Comparison of ENCODE assay signal across 10 mouse cellular contexts in the genomic region with DNA sequence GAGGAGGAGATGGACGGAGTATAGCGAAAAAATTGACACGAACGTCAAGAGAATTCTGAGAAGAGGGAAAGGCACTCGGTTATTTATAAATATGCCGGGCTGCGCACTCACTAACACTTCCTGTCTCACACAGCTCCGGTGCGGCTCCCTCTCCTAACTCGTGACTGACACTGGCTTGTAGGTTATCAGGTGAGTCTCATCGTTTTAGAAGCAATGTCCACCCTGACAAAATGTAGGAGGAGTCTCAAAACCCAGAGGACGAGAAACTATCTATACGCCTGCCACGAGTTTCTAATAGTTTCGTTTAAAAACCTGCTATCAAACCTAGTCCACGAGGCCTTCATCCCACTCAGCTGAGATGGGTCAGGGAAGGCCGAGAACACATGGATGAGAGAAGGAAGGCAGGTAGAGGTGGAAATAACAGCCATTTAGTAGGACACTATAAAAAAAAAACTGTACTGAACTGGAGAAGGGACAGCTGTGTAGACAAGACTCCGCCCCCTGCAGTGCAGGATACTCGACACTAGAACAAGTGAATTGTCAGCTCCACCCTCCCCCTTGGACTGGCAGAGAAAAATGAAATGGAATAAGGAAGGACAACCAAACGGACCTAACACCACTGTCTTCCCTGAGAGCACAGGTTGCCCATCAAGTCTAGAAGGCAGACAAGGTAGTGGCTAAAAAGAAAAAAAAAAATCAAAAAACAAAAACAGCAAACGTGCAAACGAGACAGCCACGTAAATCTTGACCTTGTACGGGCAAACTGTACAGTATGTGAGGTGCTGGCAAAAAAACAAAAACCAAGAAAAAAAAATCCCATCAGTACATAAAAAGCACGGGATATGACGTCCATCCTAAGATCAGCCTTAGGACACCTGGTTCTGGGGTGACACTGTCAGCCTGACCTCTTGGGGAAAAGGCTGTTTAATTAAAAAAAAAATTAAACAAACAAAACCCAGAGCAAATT. TPM values are rescaled to one million over a fixed set of nuclear protein-coding genes. Genes with fewer than 3 reads are reported as not detected.
A peak's percentile ranks its signal among the peaks of the same experiment; 100 is the strongest.
DNase-seq lines count a peak whose midpoint lies in the region; ATAC-seq and TF ChIP-seq lines count a peak whose summit lies in the region.
"Had no signal": no experiment of that assay in that cellular context is flagged by ENCODE, and none has a peak within 500 bp of the region (broad histone marks: within the 10 kb centered on the region; RNA-seq: fewer than 3 reads in every experiment).

No protein-coding gene starts in this region.

- H3K4me3 ChIP-seq in cerebellum, adult 2 months (replicated peaks; ENCODE audit: insufficient read depth, low read depth, low read length), result peak overlapping the region; percentile 5
- peak overlapping the region; percentile 74 to 86 for H3K4me3 ChIP-seq in MEL (ENCODE audit: control insufficient read depth in 1 of 2, insufficient read depth in 1 of 2, low read depth in 2 of 2, low read length in 2 of 2)
- peak overlapping the region; percentile 88 for H3K4me3 ChIP-seq in forebrain, postnatal 0 days (ENCODE audit: low read depth, low read length)
- peak overlapping the region; percentile 93 for H3K4me3 ChIP-seq in kidney, embryonic 16.5 days (ENCODE audit: low read length)
- H3K4me3 ChIP-seq: megakaryocyte, embryonic 14.5 days had no signal

- TF ChIP-seq EP300 in MEL (IDR thresholded peaks at IDR 0.05; ENCODE audit: low read depth in 1 of 2, low read length in 2 of 2), result no peak

- peaks cover 12% of the 10 kb centered on the region; the same call in 1 of the 2 replicates for H3K4me1 ChIP-seq in cerebellum, adult 2 months (ENCODE audit: control insufficient read depth, insufficient read depth, low read length)
- peaks cover 8 to 42% of the 10 kb centered on the region in 2 experiments; a peak in 3 of 4 replicates for H3K4me1 ChIP-seq in MEL (ENCODE audit: control insufficient read depth in 1 of 2, insufficient read depth in 2 of 2, low read length in 2 of 2)
- peaks cover 10% of the 10 kb centered on the region; the same call in 1 of the 2 replicates for H3K4me1 ChIP-seq in forebrain, postnatal 0 days (ENCODE audit: insufficient read depth)
- peaks cover 34% of the 10 kb centered on the region for H3K4me1 ChIP-seq in kidney, embryonic 16.5 days (ENCODE audit: insufficient read depth, low read length)

- peaks cover 69 to 77% of the 10 kb centered on the region in 2 experiments for H3K36me3 ChIP-seq in MEL (ENCODE audit: control insufficient read depth in 1 of 2, insufficient read depth in 2 of 2, low read length in 2 of 2)
- H3K36me3 ChIP-seq in forebrain, postnatal 0 days (ENCODE audit: insufficient read depth), result peaks cover 54% of the 10 kb centered on the region
- peaks cover 74% of the 10 kb centered on the region for H3K36me3 ChIP-seq in kidney, embryonic 16.5 days (ENCODE audit: insufficient read depth, low read length)

- H3K9ac ChIP-seq in MEL (ENCODE audit: control insufficient read depth, low read depth, low read length, poor library complexity, severe bottlenecking), result peak overlapping the region; percentile 98
- H3K9ac ChIP-seq in forebrain, postnatal 0 days, result peak overlapping the region; percentile 25; the same call in 1 of the 2 replicates
- no peak overlapping the region for H3K9ac ChIP-seq in kidney, embryonic 16.5 days (replicated peaks; ENCODE audit: low read length)

- H3K27me3 ChIP-seq in cerebellum, adult 2 months (ENCODE audit: control insufficient read depth, insufficient read depth, low read length), result no peaks in the 10 kb centered on the region
- H3K27me3 ChIP-seq in MEL (ENCODE audit: control insufficient read depth in 1 of 2, insufficient read depth in 2 of 2, low read length in 2 of 2), result no peaks in the 10 kb centered on the region
- no peaks in the 10 kb centered on the region for H3K27me3 ChIP-seq in forebrain, postnatal 0 days (ENCODE audit: insufficient read depth, low read length)
- H3K27me3 ChIP-seq in kidney, embryonic 16.5 days (ENCODE audit: insufficient read depth, low read length), result no peaks in the 10 kb centered on the region
- H3K27me3 ChIP-seq: megakaryocyte, embryonic 14.5 days; Patski had no signal

- 46% methylated on average over 26 of the region's 26 CpGs for WGBS in cerebellum, adult 2 months
- WGBS in forebrain, postnatal 0 days, result 68% methylated on average over 26 of the region's 26 CpGs
- 63% methylated on average over 26 of the region's 26 CpGs for WGBS in kidney, embryonic 16.5 days

- no peak for ATAC-seq in cerebellum, adult (ENCODE audit: insufficient number of reproducible peaks, low FRiP score, low TSS enrichment)
- no peak for ATAC-seq in forebrain, postnatal 0 days
- no peak for ATAC-seq in kidney, embryonic 16.5 days (ENCODE audit: low FRiP score, low TSS enrichment)
- ATAC-seq: Patski had no signal

- peak overlapping the region; percentile 67 for H3K4me2 ChIP-seq in forebrain, postnatal 0 days (ENCODE audit: low read depth)
- H3K4me2 ChIP-seq in kidney, embryonic 16.5 days (replicated peaks; ENCODE audit: low read depth, low read length), result peak overlapping the region; percentile 84

- TF ChIP-seq RAD21 in MEL (IDR thresholded peaks at IDR 0.05; ENCODE audit: low read depth, low read length), result no peak

- no peak overlapping the region for H3K27ac ChIP-seq in cerebellum, adult 2 months (ENCODE audit: insufficient read depth, low read length)
- peak overlapping the region; percentile 27 for H3K27ac ChIP-seq in MEL (ENCODE audit: control insufficient read depth, low read depth, low read length)
- no peak overlapping the region for H3K27ac ChIP-seq in forebrain, postnatal 0 days (ENCODE audit: low read depth, low read length)
- no peak overlapping the region for H3K27ac ChIP-seq in kidney, embryonic 16.5 days (ENCODE audit: low read length)

- TF ChIP-seq POLR2A in cerebellum, adult 2 months (IDR thresholded peaks at IDR 0.05; ENCODE audit: borderline replicate concordance, insufficient read depth, low read length), result no peak
- TF ChIP-seq POLR2A in MEL (IDR thresholded peaks at IDR 0.05; ENCODE audit: control insufficient read depth in 1 of 2, insufficient read depth in 1 of 2, low read depth in 1 of 2, low read length in 2 of 2, poor library complexity in 1 of 2), result peak in 1 of 2 experiments; percentile 35; a peak in 2 of 4 replicates

- no peaks in the 10 kb centered on the region for H3K9me3 ChIP-seq in MEL (replicated peaks; ENCODE audit: insufficient read depth, low read length)
- no peaks in the 10 kb centered on the region for H3K9me3 ChIP-seq in forebrain, postnatal 0 days (ENCODE audit: low read length)
- no peaks in the 10 kb centered on the region for H3K9me3 ChIP-seq in kidney, embryonic 16.5 days (ENCODE audit: low read length)
- H3K9me3 ChIP-seq: megakaryocyte, embryonic 14.5 days had no signal

- no peak for TF ChIP-seq CTCF in cerebellum, adult 2 months (IDR thresholded peaks at IDR 0.05; ENCODE audit: borderline replicate concordance, insufficient read depth, low read depth, low read length)
- TF ChIP-seq CTCF in MEL (IDR thresholded peaks at IDR 0.05 in 2 of 3, conservative IDR thresholded peaks at IDR 0.05 in 1 of 3; ENCODE audit: control insufficient read depth in 1 of 3, insufficient read depth in 1 of 3, low read depth in 2 of 3, low read length in 3 of 3, poor library complexity in 1 of 3, severe bottlenecking in 1 of 3), result no peak
- no peak for TF ChIP-seq CTCF in forebrain, postnatal 0 days (IDR thresholded peaks at IDR 0.05; ENCODE audit: low read depth)

- peaks cover 75% of the 10 kb centered on the region for H3K79me2 ChIP-seq in MEL (ENCODE audit: control insufficient read depth, insufficient read depth, low read length, poor library complexity)

- peak in 1 of 2 experiments; percentile 45 for DNase-seq in cerebellum, adult 2 months
- peak; percentile 76 for DNase-seq in MEL (ENCODE audit: low read depth, low spot score)
- DNase-seq in forebrain, postnatal 0 days, result no peak
- DNase-seq in lung, postnatal 25 days (ENCODE audit: low spot score), result peak; percentile 64
- no peak for DNase-seq in spleen, adult 18-20 months
- DNase-seq in layer of hippocampus, postnatal 25 days (ENCODE audit: extremely low spot score in 1 of 2, low spot score in 1 of 2), result no peak

TF ChIP-seq in MEL, 35 proteins besides CTCF, POLR2A, EP300 and RAD21:
- TF ChIP-seq ETS1 (IDR thresholded peaks at IDR 0.05; ENCODE audit: low read depth, low read length), result peak; percentile 32; the same call in 1 of the 2 replicates
- peak; percentile 96; the same call in 1 of the 2 replicates for TF ChIP-seq CHD1 (IDR thresholded peaks at IDR 0.05; ENCODE audit: low read depth, low read length)
- peak; percentile 20 for TF ChIP-seq POLR2AphosphoS2 (IDR thresholded peaks at IDR 0.05; ENCODE audit: low read length)
- TF ChIP-seq ZNF384 (IDR thresholded peaks at IDR 0.05; ENCODE audit: low read depth, low read length), result peak; percentile 56
- TF ChIP-seq ZMIZ1 (IDR thresholded peaks at IDR 0.05; ENCODE audit: low read depth, low read length), result 0 out of 2 replicates have a peak, but pooled peaks have one; percentile 44
- TF ChIP-seq ZC3H11A (IDR thresholded peaks at IDR 0.05; ENCODE audit: low read depth, low read length), result no peak

RNA-seq across cellular contexts. Expression of gene Slc38a2, which starts 3.8 kb away (rescaled TPM):
- polyA plus RNA-seq in cerebellum, adult 2 months (2012; rRNA removed), result 93.6 and 103 TPM in 2 replicates
- 80.6 and 150 TPM in 2 replicates for total RNA-seq in MEL (2012; rRNA removed)
- 100 to 1,000 TPM; 177 to 590 TPM for polyA plus RNA-seq in MEL (2012; ENCODE audit: insufficient read depth in 1 of 2, insufficient read length in 2 of 2, low read depth in 1 of 2, low replicate concordance in 2 of 2, missing spikeins in 1 of 2)
- total RNA-seq in forebrain, postnatal 0 days (2014; rRNA removed), result 80.9 and 107 TPM in 2 replicates
- 69.8 and 78.4 TPM in 2 replicates for polyA plus RNA-seq in forebrain, postnatal 0 days (2015; fragmentation: Nextera tagmentation; extraction: Ambion mirVana)
- polyA plus RNA-seq in kidney, embryonic 16.5 days (2015; fragmentation: Nextera tagmentation; extraction: Ambion mirVana), result 140 and 150 TPM in 2 replicates
- total RNA-seq in layer of hippocampus, postnatal 25 days (2021), result 10 to 100 TPM; 63.3 to 78.4 TPM

RNA-seq across cellular contexts. Expression of gene Slc38a1, which starts 53.0 kb away (rescaled TPM):
- polyA plus RNA-seq in cerebellum, adult 2 months (2012; rRNA removed), result 141 and 160 TPM in 2 replicates
- total RNA-seq in MEL (2012; rRNA removed), result not detected in 2 replicates
- under 1 TPM in 1 of 2 experiments, not detected in 1; 0.03 TPM for polyA plus RNA-seq in MEL (2012; ENCODE audit: insufficient read depth in 1 of 2, insufficient read length in 2 of 2, low read depth in 1 of 2, low replicate concordance in 2 of 2, missing spikeins in 1 of 2)
- total RNA-seq in forebrain, postnatal 0 days (2014; rRNA removed), result 52.7 and 73.3 TPM in 2 replicates
- polyA plus RNA-seq in forebrain, postnatal 0 days (2015; fragmentation: Nextera tagmentation; extraction: Ambion mirVana), result 67.0 and 90.2 TPM in 2 replicates
- 62.4 and 75.7 TPM in 2 replicates for polyA plus RNA-seq in kidney, embryonic 16.5 days (2015; fragmentation: Nextera tagmentation; extraction: Ambion mirVana)
- total RNA-seq in layer of hippocampus, postnatal 25 days (2021), result 10 to 100 TPM; 72.8 to 78.3 TPM

Comparison
In these comparisons a context has a peak if more than half of its experiments do, and no peak if none do; other contexts are left out.
1. DNase-seq: peak in MEL (single experiment) and lung, postnatal 25 days (single experiment); none in forebrain, postnatal 0 days (single experiment), spleen, adult 18-20 months (0 of 2) and layer of hippocampus, postnatal 25 days (0 of 2).
2. H3K4me3 ChIP-seq: peak in every context shown above with its lines; median percentile 93 in kidney, embryonic 16.5 days; 88 in forebrain, postnatal 0 days; 80 in MEL; 5 in cerebellum, adult 2 months.
3. RNA of gene Slc38a1, which starts 53.0 kb away (polyA plus RNA-seq): 141 to 160 TPM in cerebellum, adult 2 months, 67.0 to 90.2 TPM in forebrain, postnatal 0 days and 62.4 to 75.7 TPM in kidney, embryonic 16.5 days; 0.03 TPM in MEL; every median in the first group is over 10 times any median in the second.